ENCODE assay signal across 20 mouse cellular contexts in the genomic region with DNA sequence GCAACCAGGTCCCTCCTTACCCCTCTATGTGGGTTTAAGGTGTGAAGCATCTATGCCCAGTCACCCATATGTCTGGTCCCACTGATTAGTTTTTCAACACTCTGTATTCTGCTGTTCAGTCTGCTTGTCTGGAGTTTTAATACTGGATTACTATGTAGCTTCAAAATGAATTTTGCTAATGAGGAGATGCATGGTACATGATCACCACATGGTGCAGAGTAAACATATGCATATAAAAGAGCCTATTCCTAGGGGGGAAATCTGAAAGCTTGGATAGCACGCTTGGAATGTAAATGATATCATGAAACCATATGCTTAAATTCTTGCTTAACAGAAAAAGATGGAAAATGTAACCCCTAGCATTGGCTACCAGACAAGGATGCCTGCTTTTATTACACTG.
DNase-seq lines count a peak whose midpoint lies in the region; ATAC-seq and TF ChIP-seq lines count a peak whose summit lies in the region.
"Had no signal": no experiment of that assay in that cellular context is flagged by ENCODE, and none has a peak within 500 bp of the region (broad histone marks: within the 10 kb centered on the region; RNA-seq: fewer than 3 reads in every experiment).

No protein-coding gene starts in this region.

- WGBS in forebrain, embryonic 13.5 days: 62% methylated on average over 1 of the region's 1 CpGs
- WGBS in forebrain, embryonic 10.5 days: 72% methylated on average over 1 of the region's 1 CpGs
- 60% methylated on average over 1 of the region's 1 CpGs for WGBS in forebrain, postnatal 0 days
- WGBS in midbrain, embryonic 16.5 days: 32% methylated on average over 1 of the region's 1 CpGs

- H3K27me3 ChIP-seq in forebrain, embryonic 13.5 days: no peaks in the 10 kb centered on the region
- H3K27me3 ChIP-seq in forebrain, embryonic 10.5 days (ENCODE audit: poor library complexity, severe bottlenecking): no peaks in the 10 kb centered on the region
- no peaks in the 10 kb centered on the region for H3K27me3 ChIP-seq in forebrain, postnatal 0 days (ENCODE audit: insufficient read depth, low read length)
- H3K27me3 ChIP-seq in midbrain, embryonic 16.5 days (ENCODE audit: control insufficient read depth, insufficient read depth, low read depth, low read length): no peaks in the 10 kb centered on the region
- H3K27me3 ChIP-seq: limb, embryonic 12.5 days; midbrain, embryonic 12.5 days had no signal

- no peaks in the 10 kb centered on the region for H3K4me1 ChIP-seq in forebrain, embryonic 13.5 days
- H3K4me1 ChIP-seq in forebrain, embryonic 10.5 days: no peaks in the 10 kb centered on the region
- H3K4me1 ChIP-seq in forebrain, postnatal 0 days (ENCODE audit: insufficient read depth): no peaks in the 10 kb centered on the region
- H3K4me1 ChIP-seq in midbrain, embryonic 16.5 days (ENCODE audit: control insufficient read depth, insufficient read depth, low read length): no peaks in the 10 kb centered on the region
- H3K4me1 ChIP-seq: limb, embryonic 12.5 days; midbrain, embryonic 12.5 days had no signal

- no peaks in the 10 kb centered on the region for H3K9me3 ChIP-seq in forebrain, embryonic 13.5 days (replicated peaks)
- no peaks in the 10 kb centered on the region for H3K9me3 ChIP-seq in forebrain, embryonic 10.5 days
- H3K9me3 ChIP-seq in forebrain, postnatal 0 days (ENCODE audit: low read length): no peaks in the 10 kb centered on the region
- H3K9me3 ChIP-seq in midbrain, embryonic 16.5 days (replicated peaks; ENCODE audit: control insufficient read depth, low read length, poor library complexity, severe bottlenecking): no peaks in the 10 kb centered on the region
- H3K9me3 ChIP-seq: limb, embryonic 12.5 days; midbrain, embryonic 12.5 days had no signal

- H3K9ac ChIP-seq in forebrain, embryonic 13.5 days: no peak overlapping the region
- no peak overlapping the region for H3K9ac ChIP-seq in forebrain, postnatal 0 days
- H3K9ac ChIP-seq in midbrain, embryonic 16.5 days (ENCODE audit: low read depth, low read length): no peak overlapping the region
- H3K9ac ChIP-seq: limb, embryonic 12.5 days; liver, postnatal 0 days; midbrain, embryonic 12.5 days had no signal

- no peak overlapping the region for H3K4me3 ChIP-seq in forebrain, embryonic 13.5 days
- no peak overlapping the region for H3K4me3 ChIP-seq in forebrain, embryonic 10.5 days
- H3K4me3 ChIP-seq in forebrain, postnatal 0 days (ENCODE audit: low read depth, low read length): no peak overlapping the region
- H3K4me3 ChIP-seq in midbrain, embryonic 16.5 days (ENCODE audit: low read depth, low read length): no peak overlapping the region
- H3K4me3 ChIP-seq: limb, embryonic 12.5 days; midbrain, embryonic 12.5 days had no signal

- TF ChIP-seq POLR2A in brain, embryonic 14.5 days (IDR thresholded peaks at IDR 0.05; ENCODE audit: borderline replicate concordance, extremely low read depth, insufficient read depth, insufficient read length, poor library complexity, severe bottlenecking): no peak

- ATAC-seq in forebrain, embryonic 13.5 days: peak; percentile 81; the same call in 1 of the 2 replicates
- peak; percentile 73 for ATAC-seq in forebrain, postnatal 0 days
- peak; percentile 32; the same call in 1 of the 2 replicates for ATAC-seq in midbrain, embryonic 16.5 days
- ATAC-seq: CD4-positive, CD25-positive, alpha-beta regulatory T cell, adult 4 months; liver, postnatal 0 days had no signal

- H3K36me3 ChIP-seq in forebrain, embryonic 13.5 days (ENCODE audit: poor library complexity, severe bottlenecking): no peaks in the 10 kb centered on the region
- no peaks in the 10 kb centered on the region for H3K36me3 ChIP-seq in forebrain, embryonic 10.5 days (replicated peaks)
- no peaks in the 10 kb centered on the region for H3K36me3 ChIP-seq in forebrain, postnatal 0 days (ENCODE audit: insufficient read depth)
- H3K36me3 ChIP-seq in midbrain, embryonic 16.5 days (ENCODE audit: control insufficient read depth, insufficient read depth, low read length): no peaks in the 10 kb centered on the region
- H3K36me3 ChIP-seq: limb, embryonic 12.5 days; midbrain, embryonic 12.5 days had no signal

- H3K4me2 ChIP-seq in forebrain, embryonic 13.5 days: no peak overlapping the region
- no peak overlapping the region for H3K4me2 ChIP-seq in forebrain, postnatal 0 days (ENCODE audit: low read depth)
- no peak overlapping the region for H3K4me2 ChIP-seq in midbrain, embryonic 16.5 days (ENCODE audit: low read length)
- H3K4me2 ChIP-seq: limb, embryonic 12.5 days; liver, embryonic 11.5 days; midbrain, embryonic 12.5 days had no signal

- intact Hi-C loops in heart, postnatal 10 days (cut with DNase I): no loop called here

- H3K27ac ChIP-seq in forebrain, embryonic 13.5 days: no peak overlapping the region
- no peak overlapping the region for H3K27ac ChIP-seq in forebrain, embryonic 10.5 days
- H3K27ac ChIP-seq in forebrain, postnatal 0 days (ENCODE audit: low read depth, low read length): no peak overlapping the region
- H3K27ac ChIP-seq in midbrain, embryonic 16.5 days (ENCODE audit: low read length): no peak overlapping the region
- H3K27ac ChIP-seq: limb, embryonic 12.5 days; midbrain, embryonic 12.5 days had no signal

- no peak for DNase-seq in forebrain, embryonic 10.5 days (ENCODE audit: extremely low spot score, low spot score)
- DNase-seq in brain, embryonic 14.5 days (ENCODE audit: low read depth): peak; percentile 63
- peak; percentile 1 for DNase-seq in forebrain, postnatal 0 days
- DNase-seq in heart, postnatal 10 days: no peak
- no peak for DNase-seq in spleen, postnatal 10 days (ENCODE audit: low spot score in 2 of 2)
- DNase-seq in ovary, postnatal 14 days (ENCODE audit: low spot score): no peak
- DNase-seq: adrenal gland, postnatal 25 days; cerebellum, adult 11-12 months; cerebellum, postnatal 10 days; heart, postnatal 36 days; kidney, postnatal 25 days; liver, postnatal 0 days; lung, postnatal 10 days; thymus, postnatal 25 days had no signal

- TF ChIP-seq CTCF in brain, embryonic 14.5 days (IDR thresholded peaks at IDR 0.05; ENCODE audit: borderline replicate concordance, extremely low read depth, insufficient read depth, insufficient read length): no peak
- no peak for TF ChIP-seq CTCF in forebrain, postnatal 0 days (IDR thresholded peaks at IDR 0.05; ENCODE audit: low read depth)

Comparison
In these comparisons a context has a peak if more than half of its experiments do, and no peak if none do; other contexts are left out.
1. DNase-seq: peak in brain, embryonic 14.5 days (single experiment) and forebrain, postnatal 0 days (single experiment); none in forebrain, embryonic 10.5 days (single experiment), heart, postnatal 10 days (0 of 2), spleen, postnatal 10 days (0 of 2) and ovary, postnatal 14 days (single experiment).
2. Peak in every context shown above with its lines, with median percentiles within 50 percentile points of each other: ATAC-seq.